Mouse (Mus musculus): ENCODE data around the gene Dusp18.
A peak's percentile ranks its signal among the peaks of the same experiment; 100 is the strongest.

Gene Dusp18

GRCm38 (mm10) chr11:3894406-3895281 is at the start of gene Dusp18, which contains the start of gene 4921536K21Rik:
Dusp18 (plus strand) TSS chr11:3895240.
4921536K21Rik (minus strand) TSS chr11:3895098.
- ATAC-seq (ENCODE audit: low TSS enrichment): peak; percentile 97

DNA sequence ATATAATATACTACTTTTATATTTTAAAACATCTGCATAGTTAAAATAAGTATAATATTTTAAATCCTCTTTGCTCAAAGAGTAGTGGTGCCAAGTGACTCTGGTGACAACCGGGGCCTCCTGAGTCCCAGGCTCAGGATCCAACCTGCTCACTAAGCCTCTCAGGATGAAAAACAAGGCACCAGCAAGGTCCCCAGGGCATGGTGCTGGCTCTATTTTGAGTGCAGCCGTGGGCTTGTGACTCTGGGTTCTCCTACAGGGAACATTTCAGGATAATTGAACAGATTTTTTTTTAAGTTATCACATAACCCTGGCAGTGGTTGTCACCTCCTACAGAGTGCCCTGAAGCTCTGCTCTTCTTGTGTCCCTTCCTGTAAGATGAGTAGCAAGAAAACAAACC is 48.7 kb upstream of the Dusp18 start:
- ATAC-seq (ENCODE audit: low TSS enrichment): no peak

DNA sequence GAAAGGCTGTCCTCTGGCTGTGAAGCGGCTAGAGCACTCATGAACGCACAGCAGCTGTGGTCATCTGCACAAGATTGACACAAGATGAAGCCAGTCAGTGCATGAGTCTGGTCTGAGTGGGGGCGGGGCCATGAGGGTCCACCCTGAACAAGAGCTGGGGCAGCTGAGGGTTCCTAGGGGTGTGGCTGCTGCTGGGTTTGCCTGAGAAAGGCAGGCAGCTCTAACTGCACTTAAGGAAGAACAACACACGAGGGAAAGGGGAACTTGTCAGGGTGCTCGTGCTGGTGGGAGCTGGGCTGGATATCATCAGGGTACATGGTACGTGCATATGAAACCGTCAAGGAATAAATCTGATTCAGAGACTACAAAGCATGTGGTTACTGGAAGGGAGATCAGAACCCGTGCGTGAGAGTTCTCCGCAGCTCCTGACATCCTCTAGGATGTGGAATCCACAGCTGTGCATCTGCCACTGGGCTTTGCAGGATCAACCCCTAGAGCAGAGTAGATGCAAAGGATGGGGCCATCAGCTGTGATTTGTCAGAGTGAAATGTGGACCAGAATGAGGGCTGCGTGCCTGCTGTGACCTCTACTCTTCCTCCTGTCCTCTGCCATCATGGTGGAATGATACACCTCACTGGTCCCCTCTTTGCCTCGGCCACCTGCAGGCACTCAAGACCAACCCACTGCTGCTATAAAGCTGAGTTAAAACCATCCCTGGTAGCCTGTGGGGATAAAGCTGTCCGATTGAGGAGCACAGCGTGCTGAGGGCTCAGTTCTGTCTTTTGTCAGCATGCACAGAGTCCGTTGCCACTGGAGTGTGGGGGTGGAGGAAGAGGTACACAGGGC is 45.3 kb upstream of the Dusp18 start:
- peak; percentile 15 for ATAC-seq (ENCODE audit: low TSS enrichment)

DNA sequence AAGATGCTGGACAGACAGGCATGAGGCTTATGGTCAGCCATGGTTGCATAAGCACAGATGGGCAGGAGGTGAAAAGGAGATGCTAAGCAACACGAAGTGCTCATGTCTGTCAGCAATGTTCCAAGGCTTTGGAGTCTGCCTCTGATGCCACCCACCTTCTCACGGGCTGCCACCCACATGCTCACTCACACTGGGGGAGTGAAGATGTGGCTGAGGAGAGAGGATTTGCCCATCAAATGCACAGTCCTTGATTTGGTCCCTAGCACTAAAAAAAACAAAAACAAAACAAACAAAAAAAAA is 44.8 kb upstream of the Dusp18 start:
- peak; percentile 64 for ATAC-seq (ENCODE audit: low TSS enrichment)

GRCm38 (mm10) chr11:3850746-3851277 is 44.2 kb upstream of the Dusp18 start:
- no peak for ATAC-seq (ENCODE audit: low TSS enrichment)

DNA sequence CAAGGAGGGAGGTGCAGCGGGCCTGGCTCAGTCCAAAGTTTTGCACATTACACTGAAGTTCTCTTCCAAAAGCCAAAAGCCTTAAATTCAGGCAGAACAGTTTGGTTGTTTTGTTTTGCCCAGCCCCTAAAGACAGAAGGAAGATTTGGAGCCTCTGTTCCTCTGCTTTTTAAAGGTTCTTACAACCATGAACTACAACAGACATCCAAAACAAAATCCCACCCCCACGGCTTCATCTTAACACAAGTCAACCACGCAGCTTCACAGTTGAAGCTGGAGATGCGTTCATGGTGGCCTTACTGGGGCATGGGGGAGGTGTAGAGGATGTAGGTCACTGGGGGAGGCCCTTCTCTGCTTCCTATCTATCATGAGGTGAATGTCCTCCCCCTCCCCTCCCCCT is 43.2 kb upstream of the Dusp18 start:
- ATAC-seq (ENCODE audit: low TSS enrichment): no peak

DNA sequence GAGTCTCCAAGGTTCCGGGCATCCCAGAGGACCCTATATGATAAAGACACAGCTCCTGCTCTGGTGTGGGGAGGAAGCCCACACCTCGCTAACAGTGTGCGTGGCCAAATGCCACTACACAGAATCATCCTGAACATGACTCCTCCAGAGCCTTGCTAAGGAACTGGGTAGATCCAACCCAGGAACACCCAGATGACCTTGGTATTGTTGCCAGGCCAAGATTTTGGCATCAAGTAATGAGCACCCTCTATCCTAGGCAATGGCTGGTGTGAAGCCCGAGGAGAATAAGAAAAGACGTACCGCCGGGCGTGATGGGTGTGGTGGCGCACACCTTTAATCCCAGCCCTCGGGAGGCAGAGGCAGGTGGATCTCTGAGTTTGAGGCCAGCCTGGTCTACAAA is 42.0 kb upstream of the Dusp18 start:
- ATAC-seq (ENCODE audit: low TSS enrichment): no peak

DNA sequence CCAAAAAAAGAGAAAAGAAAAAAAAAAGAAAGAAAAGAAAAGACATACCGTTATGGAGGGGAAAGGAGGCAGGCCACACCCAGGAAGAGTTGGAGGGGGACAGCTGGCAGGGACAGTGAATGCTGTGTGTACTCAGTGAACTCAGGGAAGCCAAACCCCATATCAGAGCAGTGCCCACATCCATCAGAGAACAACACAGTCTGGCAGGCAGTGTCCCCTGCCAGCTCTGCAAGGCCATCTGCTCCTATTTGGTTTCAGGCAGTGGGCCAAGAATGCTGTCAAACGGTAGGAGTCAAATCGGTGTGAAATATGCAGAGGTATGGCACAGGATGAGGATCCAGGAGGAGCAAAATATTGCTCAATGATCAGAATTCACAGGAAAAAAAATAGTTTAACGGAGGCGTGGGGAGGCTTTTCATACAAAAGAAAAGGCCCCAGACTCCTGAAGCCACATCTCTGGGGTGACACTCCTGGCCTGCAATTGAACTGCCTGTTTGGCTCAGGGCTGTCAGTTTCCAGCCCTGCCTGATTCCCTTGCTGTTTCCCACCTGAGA is 41.5 kb upstream of the Dusp18 start:
- peak; percentile 69 for ATAC-seq (ENCODE audit: low TSS enrichment)

- no peak for ATAC-seq (ENCODE audit: low TSS enrichment)
Measured at GRCm38 (mm10) chr11:3854156-3854555, 40.9 kb upstream of the Dusp18 start.

- ATAC-seq (ENCODE audit: low TSS enrichment): peak; percentile 72
Measured at GRCm38 (mm10) chr11:3855846-3856245, 39.2 kb upstream of the Dusp18 start.

- no peak for ATAC-seq (ENCODE audit: low TSS enrichment)
Measured at GRCm38 (mm10) chr11:3857902-3858301, 37.1 kb upstream of the Dusp18 start.

DNA sequence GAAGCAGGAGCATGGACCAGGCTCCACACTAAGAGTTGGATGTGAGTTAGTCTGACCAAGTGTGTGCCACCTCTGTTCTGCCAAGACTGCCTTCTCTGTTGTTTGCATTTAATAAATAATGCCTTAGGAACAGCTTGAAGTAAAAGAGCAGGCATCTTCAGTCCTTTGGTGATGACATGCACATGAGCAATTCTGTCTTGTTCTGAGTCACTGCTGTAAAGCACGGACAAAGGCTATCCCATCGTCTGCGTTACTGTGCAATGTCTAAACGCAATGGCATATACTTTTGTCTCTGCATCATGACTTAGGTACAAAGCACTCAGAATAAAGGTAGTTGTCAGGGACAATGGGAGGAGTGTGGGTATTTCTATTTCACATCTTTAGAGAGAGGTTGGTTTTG is 35.3 kb upstream of the Dusp18 start:
- ATAC-seq (ENCODE audit: low TSS enrichment): no peak

DNA sequence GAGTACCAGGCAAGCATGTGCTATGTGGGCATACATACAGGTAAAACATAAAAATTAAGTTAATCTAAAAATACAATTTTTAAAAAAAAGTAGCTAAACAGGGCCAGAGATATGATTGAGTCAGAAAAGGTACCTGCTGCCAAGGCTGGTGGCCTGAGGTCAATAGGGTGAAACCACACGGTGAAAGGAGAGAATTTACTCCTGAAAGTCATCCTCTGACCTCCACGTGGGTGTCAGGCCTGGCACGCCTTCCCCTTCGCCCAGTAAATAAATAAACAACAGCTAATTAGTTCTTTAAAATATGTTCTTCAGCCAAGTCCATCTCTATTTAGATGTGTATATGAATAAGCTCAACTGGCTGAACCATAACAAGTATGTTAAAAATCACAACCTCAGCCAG is 34.7 kb upstream of the Dusp18 start:
- ATAC-seq (ENCODE audit: low TSS enrichment): no peak

GRCm38 (mm10) chr11:3862661-3863453 is 32.2 kb upstream of the Dusp18 start:
- no peak for ATAC-seq (ENCODE audit: low TSS enrichment)

GRCm38 (mm10) chr11:3863454-3864112 is 31.5 kb upstream of the Dusp18 start, which contains the start of gene Osbp2:
Osbp2 (minus strand) TSS chr11:3863903.
- peak; percentile 84 for ATAC-seq (ENCODE audit: low TSS enrichment)

DNA sequence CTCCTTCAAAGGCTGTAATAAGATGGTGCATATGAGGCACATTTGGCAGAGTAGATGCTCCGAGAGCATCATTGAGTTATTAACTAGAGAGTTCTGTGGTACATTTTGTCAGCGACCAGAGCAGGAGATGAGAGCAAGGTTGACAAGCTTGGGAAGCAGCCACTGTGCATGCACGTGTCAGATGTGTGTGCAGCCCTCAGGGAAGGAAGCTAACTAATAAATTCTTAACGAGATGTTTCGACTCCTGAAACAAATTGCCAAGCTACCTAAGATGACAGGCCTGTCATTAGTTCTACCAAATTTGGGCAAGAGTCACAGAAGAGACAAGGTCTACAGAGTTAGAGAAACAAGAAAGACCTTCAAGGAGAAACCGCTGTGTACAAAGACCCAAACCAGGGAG is 30.7 kb upstream of the Dusp18 start:
- no peak for ATAC-seq (ENCODE audit: low TSS enrichment)

DNA sequence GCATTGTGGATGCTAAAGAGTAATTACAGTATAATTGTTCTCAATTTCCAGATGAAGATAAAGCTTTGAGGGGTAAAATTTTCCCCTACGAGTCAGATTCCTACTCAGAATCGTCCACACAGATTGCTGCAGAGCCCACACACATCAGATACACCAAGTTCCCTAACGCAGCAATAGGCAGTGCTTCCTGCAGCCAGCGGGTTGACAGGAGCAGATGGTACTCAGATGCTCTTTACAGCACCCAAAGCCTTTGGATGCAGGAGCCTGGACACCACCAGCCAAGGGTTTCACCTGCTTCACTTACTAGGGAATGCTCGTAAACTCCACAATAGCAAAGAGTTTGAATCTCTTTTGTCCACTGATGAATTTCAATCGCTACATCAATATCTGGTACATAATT is 18.6 kb upstream of the Dusp18 start:
- ATAC-seq (ENCODE audit: low TSS enrichment): no peak

DNA sequence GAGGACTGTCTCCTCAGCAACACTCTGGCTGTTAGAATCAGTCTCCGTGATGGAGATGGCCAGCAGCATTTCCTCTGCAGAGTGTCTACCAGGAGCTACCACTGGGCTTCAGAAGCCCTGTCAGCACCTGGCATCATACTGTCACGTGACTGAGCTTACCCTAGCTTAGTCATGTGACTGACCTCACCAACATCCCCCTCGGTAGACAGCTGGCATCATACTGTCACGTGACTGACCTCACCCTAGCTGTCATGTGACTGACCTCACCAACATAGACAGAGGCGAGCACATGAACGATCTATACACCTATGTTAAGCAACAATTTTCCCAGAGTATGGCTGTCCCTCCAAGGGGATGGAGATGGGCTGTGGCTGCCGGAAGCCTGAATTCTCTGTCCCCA is 16.4 kb upstream of the Dusp18 start:
- no peak for ATAC-seq (ENCODE audit: low TSS enrichment)

DNA sequence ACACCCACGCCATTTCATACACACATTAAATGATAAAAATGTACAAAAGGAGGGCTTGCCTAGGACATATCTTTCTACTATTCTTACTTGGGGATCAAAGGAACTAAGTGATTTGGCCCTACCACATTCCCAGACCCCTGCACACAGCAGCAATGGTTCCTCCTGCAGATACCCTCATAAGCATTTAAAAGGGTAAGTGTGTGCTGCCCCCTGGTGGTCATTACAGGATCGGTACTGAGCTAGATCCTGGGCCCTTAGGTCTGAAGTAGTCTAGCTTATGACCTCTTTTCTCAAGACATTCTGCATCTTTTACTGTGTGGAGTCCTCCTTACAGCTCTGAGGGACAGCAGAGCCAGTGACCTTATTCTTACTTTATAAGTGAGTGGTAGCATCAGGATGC is 15.2 kb upstream of the Dusp18 start:
- peak; percentile 84; the same call in 1 of the 2 replicates for ATAC-seq (ENCODE audit: low TSS enrichment)

DNA sequence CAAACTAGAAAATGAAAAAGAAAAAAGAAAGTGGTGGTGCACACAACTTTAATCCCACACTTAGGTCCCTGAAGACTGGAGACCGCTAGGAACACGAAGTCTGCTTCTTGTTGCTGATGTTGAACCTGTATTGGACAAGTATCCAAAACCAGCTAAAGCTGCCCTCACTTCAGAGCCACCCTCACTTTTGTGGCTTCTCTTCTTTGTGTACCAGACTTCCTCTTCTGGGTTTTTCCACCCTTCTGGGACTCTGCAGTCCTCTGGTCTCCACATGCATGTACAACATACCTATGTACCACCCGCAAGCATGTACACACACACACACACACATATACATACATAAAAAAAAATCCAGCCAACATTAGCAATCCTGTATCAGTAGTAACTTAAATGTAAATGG is 11.3 kb upstream of the Dusp18 start:
- no peak for ATAC-seq (ENCODE audit: low TSS enrichment)

DNA sequence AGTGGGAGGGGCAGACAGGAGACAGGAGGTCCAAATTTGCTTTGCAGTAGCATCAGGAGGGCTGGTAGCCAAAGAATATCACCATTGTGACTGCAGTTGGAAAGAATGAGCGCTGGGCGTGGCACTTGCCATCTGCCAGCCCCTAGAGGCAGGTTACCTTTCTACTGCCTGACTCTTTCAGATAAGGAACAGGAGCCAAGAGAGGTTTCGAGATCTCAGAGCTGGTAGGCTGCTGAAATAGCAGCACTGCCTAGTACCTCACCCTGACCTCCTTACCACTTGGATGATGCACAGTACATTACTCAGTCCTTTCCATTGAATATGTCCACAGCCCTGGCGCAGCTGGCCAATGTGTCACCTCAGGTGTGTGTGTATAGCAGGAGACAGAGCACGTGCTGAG is 7.7 kb upstream of the Dusp18 start:
- ATAC-seq (ENCODE audit: low TSS enrichment): no peak

Measured in frontal cortex, adult (tissue).